Mouse (Mus musculus) heart, postnatal 0 days (tissue): ENCODE data around the gene Asxl2. TPM values are rescaled to one million over a fixed set of nuclear protein-coding genes. Genes with fewer than 3 reads are reported as not detected.

ENCODE experiments used
- ATAC-seq: fragments of 200-750 bp; cut with Nextera tagmentation; 2 replicates; pipeline ENCODE4 v1.8.0; 2017; ENCODE audit warnings: low read depth, moderate number of reproducible peaks, moderate library complexity; ENCODE audit not compliant: insufficient read depth
- DNase-seq: peaks from one replicate; pipeline ENCODE4 v3.0.0-alpha.2; 2016; ENCODE audit warnings: low spot score
- H3K27ac ChIP-seq: fragments of 300-500 bp; sonication (generic); 2 replicates; pipeline ENCODE4 v1.5.1; 2014; ENCODE audit warnings: low read depth, mild to moderate bottlenecking
- H3K27me3 ChIP-seq: fragments of 300-500 bp; sonication (generic); 2 replicates; pipeline ENCODE4 v1.6.1; 2014; ENCODE audit warnings: low read length, mixed read lengths; ENCODE audit not compliant: control insufficient read depth, insufficient read depth
- H3K36me3 ChIP-seq: fragments of 300-500 bp; sonication (generic); replicated peaks from 2 replicates; pipeline ENCODE4 v1.6.1; 2014; ENCODE audit warnings: low read length, mixed read lengths; ENCODE audit not compliant: control insufficient read depth, insufficient read depth
- H3K4me1 ChIP-seq: fragments of 300-500 bp; sonication (generic); 2 replicates; pipeline ENCODE4 v1.6.1; 2014; ENCODE audit warnings: antibody characterized with exemption; ENCODE audit not compliant: control insufficient read depth, insufficient read depth
- H3K4me2 ChIP-seq: fragments of 300-500 bp; sonication (generic); 2 replicates; pipeline ENCODE4 v1.6.1; 2014; ENCODE audit warnings: low read depth, mild to moderate bottlenecking, low read length, moderate library complexity
- H3K4me3 ChIP-seq: fragments of 300-500 bp; sonication (generic); 2 replicates; pipeline ENCODE4 v1.5.1; 2014; ENCODE audit warnings: low read depth, low read length
- H3K9ac ChIP-seq: fragments of 300-500 bp; sonication (generic); replicated peaks from 2 replicates; pipeline ENCODE4 v1.6.1; 2014; ENCODE audit warnings: low read depth, low read length, mixed read lengths
- H3K9me3 ChIP-seq: fragments of 300-500 bp; sonication (generic); replicated peaks from 2 replicates; pipeline ENCODE4 v1.6.1; 2016; ENCODE audit warnings: low read length; ENCODE audit not compliant: control insufficient read depth
- CTCF ChIP-seq: IDR thresholded peaks from 2 replicates; pipeline ENCODE4 v1.5.1; 2016; ENCODE audit warnings: antibody characterized with exemption, control low read depth, low read depth
- EP300 ChIP-seq: IDR thresholded peaks from 2 replicates; pipeline ENCODE4 v1.6.1; 2016; ENCODE audit warnings: antibody characterized with exemption, low read depth
- WGBS: fragments of 180-500 bp; shearing (Covaris S2); extraction: QIAGEN DNeasy Blood & Tissue Kit; methylation state at CpG from one replicate; pipeline ENCODE4 v1.1.7; 2014; 5-methylcytosine and 5-hydroxymethylcytosine counted together
- polyA plus RNA-seq: library from polyadenylated mRNA; unstranded; fragments of >200 nt; fragmentation: Nextera tagmentation; extraction: Ambion mirVana; gene quantifications from 2 replicates; pipeline ENCODE4 v1.2.1, GENCODE M21; 2015
- total RNA-seq: library from RNA; depleted of rRNA; stranded (reverse); fragments of >200 nt; gene quantifications from 2 replicates; pipeline ENCODE4 v1.2.3, GENCODE M21; 2014; ENCODE audit warnings: low replicate concordance

Gene Asxl2
- total and polyA plus RNA-seq, 2 experiments from 2014 or later, result 9.5 to 17.5 TPM

- ATAC-seq (no peak), DNase-seq (no peak)
- no peaks in the 10 kb centered on the region for H3K9me3 ChIP-seq
- H3K27me3 ChIP-seq, result no peaks in the 10 kb centered on the region
- WGBS, result 60% methylated on average over 11 of the region's 11 CpGs
- peak overlapping the region; percentile 89 for H3K4me3 ChIP-seq
- no peaks in the 10 kb centered on the region for H3K36me3 ChIP-seq
- H3K27ac ChIP-seq, result peak overlapping the region; percentile 99; the same call in 1 of the 2 replicates
- H3K4me1 ChIP-seq, result peaks cover 17% of the 10 kb centered on the region
- no peak overlapping the region; the same call in 1 of the 2 replicates for H3K9ac ChIP-seq
- H3K4me2 ChIP-seq, result peak overlapping the region; percentile 76
- no peak for TF ChIP-seq CTCF
- no peak for TF ChIP-seq EP300
These were observed 1.5 kb downstream of the Asxl2 start for GRCm38 (mm10) chr12:3427891-3428775.

GRCm38 (mm10) chr12:3429681-3430442 lies 3.2 kb downstream of the Asxl2 start:
- no peak overlapping the region for H3K4me3 ChIP-seq
- no peak overlapping the region for H3K9ac ChIP-seq
- DNase-seq (no peak), ATAC-seq (no peak)
- WGBS, result 44% methylated on average over 2 of the region's 2 CpGs
- H3K27ac ChIP-seq, result no peak overlapping the region
- H3K36me3 ChIP-seq, result no peaks in the 10 kb centered on the region
- no peaks in the 10 kb centered on the region for H3K9me3 ChIP-seq
- H3K4me2 ChIP-seq, result no peak overlapping the region
- peaks cover 17% of the 10 kb centered on the region for H3K4me1 ChIP-seq
- H3K27me3 ChIP-seq, result no peaks in the 10 kb centered on the region
- no peak for TF ChIP-seq CTCF
- TF ChIP-seq EP300, result no peak

- H3K4me2 ChIP-seq, result no peak overlapping the region
- H3K27ac ChIP-seq, result no peak overlapping the region
- H3K36me3 ChIP-seq, result no peaks in the 10 kb centered on the region
- no peak overlapping the region for H3K4me3 ChIP-seq
- no peak overlapping the region for H3K9ac ChIP-seq
- DNase-seq (no peak), ATAC-seq (no peak)
- H3K9me3 ChIP-seq, result no peaks in the 10 kb centered on the region
- H3K27me3 ChIP-seq, result no peaks in the 10 kb centered on the region
- TF ChIP-seq CTCF (no peak), EP300 (no peak)
- peaks cover 15% of the 10 kb centered on the region for H3K4me1 ChIP-seq
These were observed 3.7 kb downstream of the Asxl2 start for GRCm38 (mm10) chr12:3430443-3430753.

GRCm38 (mm10) chr12:3430985-3431384 lies 4.3 kb downstream of the Asxl2 start:
- no peaks in the 10 kb centered on the region for H3K36me3 ChIP-seq
- no peaks in the 10 kb centered on the region for H3K9me3 ChIP-seq
- no peak overlapping the region for H3K4me2 ChIP-seq
- no peak overlapping the region for H3K27ac ChIP-seq
- no peaks in the 10 kb centered on the region for H3K27me3 ChIP-seq
- DNase-seq, result no peak
- no peak overlapping the region for H3K9ac ChIP-seq
- no peak for TF ChIP-seq CTCF
- no peak overlapping the region for H3K4me3 ChIP-seq
- no peak for ATAC-seq
- H3K4me1 ChIP-seq, result peaks cover 11% of the 10 kb centered on the region; the same call in 1 of the 2 replicates

DNA sequence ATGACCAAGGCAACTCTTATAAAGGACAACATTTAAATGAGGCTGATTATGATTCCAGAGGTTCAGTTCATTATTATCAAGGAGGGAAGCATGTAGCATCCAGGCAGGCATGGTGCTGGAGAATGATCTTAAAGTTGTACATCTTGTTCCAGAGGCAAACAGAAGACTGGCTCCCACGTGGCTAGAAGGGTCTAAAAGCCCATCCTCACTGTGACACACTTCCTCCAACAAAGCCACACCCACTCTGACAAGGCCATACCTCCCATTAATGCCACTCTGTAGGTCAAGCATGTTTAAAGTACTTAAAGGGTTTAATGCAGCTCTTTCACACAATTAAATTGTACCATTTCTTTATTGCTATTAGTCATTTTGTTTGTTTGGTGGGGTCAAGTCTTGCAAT lies 7.1 kb downstream of the Asxl2 start:
- no peaks in the 10 kb centered on the region for H3K27me3 ChIP-seq
- DNase-seq, result no peak
- peaks cover 4% of the 10 kb centered on the region; the same call in 1 of the 2 replicates for H3K4me1 ChIP-seq
- H3K9me3 ChIP-seq, result no peaks in the 10 kb centered on the region
- ATAC-seq, result no peak
- no peak for TF ChIP-seq CTCF
- no peak for TF ChIP-seq EP300
- no peaks in the 10 kb centered on the region for H3K36me3 ChIP-seq
- H3K9ac ChIP-seq, result no peak overlapping the region
- H3K4me3 ChIP-seq, result no peak overlapping the region
- 36% methylated on average over 1 of the region's 1 CpGs for WGBS
- no peak overlapping the region for H3K4me2 ChIP-seq
- H3K27ac ChIP-seq, result no peak overlapping the region
